ENCODE assay signal across 8 mouse cellular contexts in genomic region chrX:20688615-20689014, GRCm38 (mm10). TPM values are rescaled to one million over a fixed set of nuclear protein-coding genes. Genes with fewer than 3 reads are reported as not detected.
DNase-seq lines count a peak whose midpoint lies in the region; ATAC-seq and TF ChIP-seq lines count a peak whose summit lies in the region.

No protein-coding gene starts in this region.

- 9% methylated on average over 13 of the region's 35 CpGs for WGBS in embryonic facial prominence, embryonic 11.5 days
- WGBS in limb, embryonic 11.5 days, result 10% methylated on average over 21 of the region's 35 CpGs
- WGBS in midbrain, embryonic 13.5 days, result 24% methylated on average over 30 of the region's 35 CpGs
- WGBS in spleen, adult 2 months, result 39% methylated on average over 29 of the region's 35 CpGs

- TF ChIP-seq CTCF in spleen, adult 2 months (IDR thresholded peaks at IDR 0.05; ENCODE audit: extremely low read depth, insufficient read depth, insufficient read length, insufficient replicate concordance), result no peak

- TF ChIP-seq POLR2A in spleen, adult 2 months (IDR thresholded peaks at IDR 0.05; ENCODE audit: low read depth, low read length), result no peak

- peak overlapping the region; percentile 89 for H3K27ac ChIP-seq in embryonic facial prominence, embryonic 11.5 days (replicated peaks; ENCODE audit: low read depth, low read length)
- peak overlapping the region; percentile 95 for H3K27ac ChIP-seq in limb, embryonic 11.5 days (replicated peaks; ENCODE audit: low read depth, low read length)
- H3K27ac ChIP-seq in midbrain, embryonic 13.5 days, result peak overlapping the region; percentile 95
- peak overlapping the region; percentile 86 for H3K27ac ChIP-seq in spleen, adult 2 months (ENCODE audit: insufficient read depth, low read length)

- DNase-seq in urinary bladder, adult 18-20 months (ENCODE audit: low spot score in 2 of 2), result peak; percentile 20 to 27
- no peak for DNase-seq in urinary bladder, postnatal 10 days (ENCODE audit: low spot score)
- DNase-seq in embryonic facial prominence, embryonic 11.5 days (ENCODE audit: low spot score), result peak; percentile 64
- peak; percentile 97 for DNase-seq in heart, adult 11 months
- DNase-seq in kidney, adult 18-20 months, result peak; percentile 54
- DNase-seq in limb, embryonic 11.5 days (ENCODE audit: low spot score), result peak; percentile 70
- DNase-seq in spleen, adult 2 months (ENCODE audit: low read depth in 1 of 2, low spot score in 2 of 2), result peak; percentile 5 to 28

- no peaks in the 10 kb centered on the region for H3K9me3 ChIP-seq in embryonic facial prominence, embryonic 11.5 days (replicated peaks; ENCODE audit: control insufficient read depth, low read length)
- no peaks in the 10 kb centered on the region for H3K9me3 ChIP-seq in limb, embryonic 11.5 days (ENCODE audit: control insufficient read depth, low read length)
- no peaks in the 10 kb centered on the region for H3K9me3 ChIP-seq in midbrain, embryonic 13.5 days

- no peaks in the 10 kb centered on the region for H3K27me3 ChIP-seq in embryonic facial prominence, embryonic 11.5 days (ENCODE audit: control insufficient read depth, insufficient read depth, low read length)
- H3K27me3 ChIP-seq in limb, embryonic 11.5 days (ENCODE audit: control insufficient read depth, insufficient read depth, low read length), result no peaks in the 10 kb centered on the region
- no peaks in the 10 kb centered on the region for H3K27me3 ChIP-seq in midbrain, embryonic 13.5 days
- no peaks in the 10 kb centered on the region for H3K27me3 ChIP-seq in spleen, adult 2 months (ENCODE audit: control insufficient read depth, insufficient read depth, low read length)

- peak overlapping the region; percentile 65 for H3K4me3 ChIP-seq in embryonic facial prominence, embryonic 11.5 days (ENCODE audit: low read depth, low read length)
- peak overlapping the region; percentile 48 for H3K4me3 ChIP-seq in limb, embryonic 11.5 days (ENCODE audit: low read depth, low read length)
- peak overlapping the region; percentile 63 for H3K4me3 ChIP-seq in midbrain, embryonic 13.5 days (replicated peaks)
- peak overlapping the region; percentile 90 for H3K4me3 ChIP-seq in spleen, adult 2 months (ENCODE audit: extremely low read depth, insufficient read depth, insufficient read length)

- peak overlapping the region; percentile 46 for H3K4me2 ChIP-seq in embryonic facial prominence, embryonic 11.5 days (ENCODE audit: low read depth, low read length)
- H3K4me2 ChIP-seq in limb, embryonic 11.5 days (ENCODE audit: low read depth, severe bottlenecking), result peak overlapping the region; percentile 53
- H3K4me2 ChIP-seq in midbrain, embryonic 13.5 days (replicated peaks), result peak overlapping the region; percentile 66

- no peaks in the 10 kb centered on the region for H3K36me3 ChIP-seq in embryonic facial prominence, embryonic 11.5 days (replicated peaks; ENCODE audit: control insufficient read depth, insufficient read depth, low read depth, low read length)
- no peaks in the 10 kb centered on the region for H3K36me3 ChIP-seq in limb, embryonic 11.5 days (ENCODE audit: control insufficient read depth, insufficient read depth, low read length)
- peaks cover 11% of the 10 kb centered on the region for H3K36me3 ChIP-seq in midbrain, embryonic 13.5 days
- H3K36me3 ChIP-seq in spleen, adult 2 months (ENCODE audit: control insufficient read depth, insufficient read depth, low read length), result peaks cover 1% of the 10 kb centered on the region; the same call in 1 of the 2 replicates

- H3K4me1 ChIP-seq in embryonic facial prominence, embryonic 11.5 days (ENCODE audit: control insufficient read depth, insufficient read depth, low read length), result no peaks in the 10 kb centered on the region
- no peaks in the 10 kb centered on the region for H3K4me1 ChIP-seq in limb, embryonic 11.5 days (ENCODE audit: control insufficient read depth, insufficient read depth, low read length)
- H3K4me1 ChIP-seq in midbrain, embryonic 13.5 days (replicated peaks), result peaks cover 26% of the 10 kb centered on the region
- peaks cover 5% of the 10 kb centered on the region; the same call in 1 of the 2 replicates for H3K4me1 ChIP-seq in spleen, adult 2 months (ENCODE audit: control insufficient read depth, insufficient read depth, insufficient read length)

- peak; percentile 60 for ATAC-seq in embryonic facial prominence, embryonic 11.5 days (replicated peaks; ENCODE audit: insufficient number of reproducible peaks, low FRiP score, low TSS enrichment, low read depth)
- ATAC-seq in limb, embryonic 11.5 days (ENCODE audit: insufficient number of reproducible peaks, low FRiP score, low TSS enrichment, low read depth), result peak; percentile 70
- peak; percentile 74 for ATAC-seq in midbrain, embryonic 13.5 days

- peak overlapping the region; percentile 79 for H3K9ac ChIP-seq in embryonic facial prominence, embryonic 11.5 days (replicated peaks; ENCODE audit: low read length)
- peak overlapping the region; percentile 81 for H3K9ac ChIP-seq in limb, embryonic 11.5 days (ENCODE audit: low read length)
- H3K9ac ChIP-seq in midbrain, embryonic 13.5 days (replicated peaks), result peak overlapping the region; percentile 88

RNA-seq across cellular contexts. Expression of gene Cdk16, which starts 0.9 kb away (rescaled TPM):
- polyA plus RNA-seq in embryonic facial prominence, embryonic 11.5 days (2014; fragmentation: Nextera tagmentation; extraction: Ambion mirVana), result 88.8 and 97.1 TPM in 2 replicates
- 97.3 and 106 TPM in 2 replicates for polyA plus RNA-seq in limb, embryonic 11.5 days (2014; fragmentation: Nextera tagmentation; extraction: Ambion mirVana)
- polyA plus RNA-seq in midbrain, embryonic 13.5 days (2015; fragmentation: Nextera tagmentation; extraction: Ambion mirVana), result 112 and 128 TPM in 2 replicates
- polyA plus RNA-seq in spleen, adult 2 months (2012; rRNA removed), result 81.6 and 90.8 TPM in 2 replicates

RNA-seq across cellular contexts. Expression of gene Usp11, which starts 15.1 kb away (rescaled TPM):
- polyA plus RNA-seq in embryonic facial prominence, embryonic 11.5 days (2014; fragmentation: Nextera tagmentation; extraction: Ambion mirVana), result 68.2 and 70.8 TPM in 2 replicates
- polyA plus RNA-seq in limb, embryonic 11.5 days (2014; fragmentation: Nextera tagmentation; extraction: Ambion mirVana), result 49.6 and 51.0 TPM in 2 replicates
- polyA plus RNA-seq in midbrain, embryonic 13.5 days (2015; fragmentation: Nextera tagmentation; extraction: Ambion mirVana), result 100.0 and 101 TPM in 2 replicates
- polyA plus RNA-seq in spleen, adult 2 months (2012; rRNA removed), result 16.1 and 16.2 TPM in 2 replicates

RNA-seq across cellular contexts. Expression of gene Uba1, which starts 30.5 kb away (rescaled TPM):
- polyA plus RNA-seq in embryonic facial prominence, embryonic 11.5 days (2014; fragmentation: Nextera tagmentation; extraction: Ambion mirVana), result 220 and 234 TPM in 2 replicates
- polyA plus RNA-seq in limb, embryonic 11.5 days (2014; fragmentation: Nextera tagmentation; extraction: Ambion mirVana), result 206 and 218 TPM in 2 replicates
- polyA plus RNA-seq in midbrain, embryonic 13.5 days (2015; fragmentation: Nextera tagmentation; extraction: Ambion mirVana), result 418 and 425 TPM in 2 replicates
- polyA plus RNA-seq in spleen, adult 2 months (2012; rRNA removed), result 188 and 201 TPM in 2 replicates
